Mouse (Mus musculus): ENCODE data around the gene Vmo1.

DNA sequence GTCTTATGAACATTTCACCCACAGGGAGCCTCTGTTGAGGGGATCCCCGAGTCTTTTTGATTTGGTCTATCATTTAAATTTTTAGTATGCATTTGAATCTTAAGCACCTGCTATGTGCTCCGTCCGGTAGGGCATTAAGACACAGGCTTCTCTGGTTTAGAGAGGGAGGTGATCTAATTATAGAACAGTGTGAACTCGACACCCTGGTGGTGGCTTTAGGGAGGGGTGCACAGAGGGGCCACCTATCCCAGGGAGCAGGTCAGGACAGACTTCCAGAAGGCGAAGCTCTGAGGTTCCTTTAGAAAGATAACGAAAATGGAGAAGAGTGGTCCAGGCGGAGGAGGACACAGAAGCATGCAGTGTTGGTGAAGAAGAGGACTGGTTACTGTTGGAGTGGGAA is 30.1 kb upstream of the Vmo1 start:
- no peak for TF ChIP-seq CTCF (IDR thresholded peaks at IDR 0.05)
- TF ChIP-seq EP300 (IDR thresholded peaks at IDR 0.05): no peak

Data from lung, postnatal 0 days (tissue).